Mouse (Mus musculus) left cerebral cortex, postnatal 14 days (tissue): Measurements from ENCODE around the gene Fam227a. TPM values are rescaled to one million over a fixed set of nuclear protein-coding genes. Genes with fewer than 3 reads are reported as not detected.

Source experiments
- DNase-seq, 2 experiments: peaks; one replicate each; pipeline ENCODE4 v3.0.0; 2021 to 2022; ENCODE audit warnings: low spot score in 2 of 2, mixed read lengths in 1 of 2
- intact Hi-C: fragments of 180-260 bp; cut with DNase I; formaldehyde crosslinking; loops from one replicate; pipeline ENCODE4 v1.15.1; 2025
- microRNA-seq, 2 experiments: library from miRNA; unstranded; fragments of <30 nt; microRNA quantifications; one replicate each; pipeline ENCODE4 v1.2.0; 2022
- total RNA-seq, 2 experiments: library from RNA; stranded (reverse); gene quantifications; 2 replicates each; pipeline ENCODE4 v1.2.3; 2021

The Fam227a gene
- total RNA-seq, 2 experiments from 2014 or later = 7.0 to 12.4 TPM

GRCm38 (mm10) chr15:79559649-79560048, 99.1 kb downstream of the Fam227a start:
- DNase-seq = no peak
- intact Hi-C loops = loop anchor here (5.0 kb wide), 1 partner anchor 48 kb away; the partner anchor contains the start of gene Dmc1

Small RNAs within 50 kb of the gene (microRNA-seq; reads per million reads assigned to microRNA genes)
- gene Gm27903 = 0 reads per million in 2 experiments

Other genes with a start within 250 kb of the Fam227a start
- 100 to 1,000 TPM; 142 to 166 TPM for gene Csnk1e, start 203.4 kb downstream of the Fam227a start, total RNA-seq
- gene Kcnj4, start 153.7 kb downstream of the Fam227a start, total RNA-seq = 100 to 1,000 TPM; 166 to 177 TPM
- 1 to 10 TPM; 1.3 to 1.6 TPM for gene Kdelr3, start 142.5 kb downstream of the Fam227a start, total RNA-seq
- 100 to 1,000 TPM; 363 to 364 TPM for gene Ddx17, start 112.2 kb downstream of the Fam227a start, total RNA-seq
- gene Dmc1, start 53.8 kb downstream of the Fam227a start, total RNA-seq = under 1 TPM; 0.59 to 0.87 TPM
- gene Cby1, start 243 bp upstream of the Fam227a start, total RNA-seq = 10 to 100 TPM; 65.3 to 69.2 TPM
- 10 to 100 TPM; 97.8 to 99.7 TPM for gene Tomm22, start 11.9 kb upstream of the Fam227a start, total RNA-seq
- 10 to 100 TPM; 56.1 to 66.2 TPM for gene Josd1, start 29.0 kb upstream of the Fam227a start, total RNA-seq
- gene Gtpbp1, start 31.9 kb upstream of the Fam227a start, total RNA-seq = 10 to 100 TPM; 44.1 to 44.7 TPM
- 10 to 100 TPM; 24.8 to 25.3 TPM for gene Sun2, start 83.6 kb upstream of the Fam227a start, total RNA-seq
- gene Dnal4, start 118.9 kb upstream of the Fam227a start, total RNA-seq = 10 to 100 TPM; 37.5 to 39.7 TPM
- gene Nptxr, start 145.8 kb upstream of the Fam227a start, total RNA-seq = 100 to 1,000 TPM; 693 to 768 TPM
- gene Npcd, start 175.3 kb upstream of the Fam227a start, total RNA-seq = 10 to 100 TPM in 1 of 2 experiments, 1 to 10 TPM in 1; 7.3 to 53.6 TPM
- 100 to 1,000 TPM; 429 to 483 TPM for gene Cbx6, start 175.7 kb upstream of the Fam227a start, total RNA-seq
- gene Apobec3, start 232.7 kb upstream of the Fam227a start, total RNA-seq = 1 to 10 TPM; 4.2 to 5.1 TPM